Mouse (Mus musculus) embryonic fibroblast, embryonic 13.5 days (primary cell): ENCODE measurements at regions not wholly inside any gene's neighbourhood (a gene's known extent, or its start where the extent isn't known, plus 50 kb on each side); places are given as distances from the start of the nearest gene placed in this dataset.

Source experiments
- CTCF ChIP-seq: IDR thresholded peaks from 2 replicates; pipeline ENCODE4 v1.5.1; 2011; ENCODE audit warnings: mild to moderate bottlenecking, control low read depth, low read length, moderate library complexity, borderline replicate concordance; ENCODE audit not compliant: insufficient read depth
- POLR2A ChIP-seq: IDR thresholded peaks from 2 replicates; pipeline ENCODE4 v1.6.1; 2011; ENCODE audit warnings: low read depth, mild to moderate bottlenecking, control low read depth, low read length, moderate library complexity

DNA sequence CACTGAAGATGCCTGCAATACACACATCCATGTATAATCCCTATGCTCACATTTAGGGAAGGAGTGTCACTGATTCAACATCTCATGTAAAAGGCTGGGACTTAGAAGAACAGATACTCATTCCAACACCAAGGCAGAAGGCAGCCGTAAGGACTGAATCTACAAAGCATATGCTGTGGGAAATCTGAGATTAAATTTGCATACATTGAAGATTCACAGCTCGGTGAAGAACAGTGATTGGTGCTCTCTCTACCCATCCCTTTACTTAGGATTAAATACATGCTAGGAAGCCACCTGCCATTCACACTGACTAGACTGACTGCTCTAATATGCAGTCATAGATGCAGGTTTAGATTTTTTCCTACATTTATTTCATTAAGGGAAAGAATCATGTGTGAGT, 1476.5 kb upstream of the Lrrc6 start:
- TF ChIP-seq CTCF (no peak), POLR2A (no peak)
